Mouse (Mus musculus): ENCODE data around the gene Ube4a. TPM values are rescaled to one million over a fixed set of nuclear protein-coding genes. Genes with fewer than 3 reads are reported as not detected.
A peak's percentile ranks its signal among the peaks of the same experiment; 100 is the strongest.

The Ube4a gene
- total RNA-seq, 2 experiments from 2014 or later, result 41.1 to 45.1 TPM

DNA sequence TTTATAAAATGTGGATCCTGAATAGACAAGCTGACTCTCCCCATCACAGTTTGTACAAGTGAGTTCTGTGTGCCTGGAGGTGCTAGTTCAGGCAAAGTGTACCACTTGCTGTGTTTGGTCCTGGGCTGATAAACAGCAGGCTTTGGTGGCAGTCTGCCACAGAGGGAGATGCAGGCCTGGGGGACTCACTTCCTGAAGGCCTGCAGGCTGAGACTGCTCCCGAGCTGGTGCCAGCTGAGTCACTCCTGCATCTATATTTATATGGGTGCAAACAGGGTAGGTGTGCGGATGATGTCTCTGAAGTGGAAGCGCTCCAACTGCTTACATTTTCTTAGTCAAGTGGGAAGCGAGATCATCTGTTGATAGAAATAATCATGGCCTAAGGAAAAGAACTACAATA lies 59.8 kb downstream of the Ube4a start:
- intact Hi-C loops (cut with DNase I), result loop anchor here (5.0 kb wide), 1 partner anchor 63 kb away; no protein-coding TSS in a partner anchor

DNA sequence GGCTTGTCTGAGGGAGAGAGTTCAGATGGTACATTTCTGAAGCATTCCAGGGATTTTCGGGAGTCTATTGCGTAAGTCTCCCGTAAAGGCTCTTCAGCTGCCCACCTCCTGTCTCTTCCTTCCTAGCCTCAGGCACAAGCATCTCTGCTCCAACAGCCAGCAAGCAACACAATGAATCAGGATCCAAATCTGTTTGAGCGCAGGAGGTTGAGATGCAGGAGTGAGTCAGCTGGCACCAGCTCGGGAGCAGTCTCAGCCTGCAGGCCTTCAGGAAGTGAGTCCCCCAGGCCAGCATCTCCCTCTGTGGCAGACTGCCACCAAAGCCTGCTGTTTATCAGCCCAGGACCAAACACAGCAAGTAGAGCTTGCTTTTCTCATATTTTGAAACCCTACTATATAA lies 60.4 kb downstream of the Ube4a start:
- peak; percentile 81 to 82 for DNase-seq
- intact Hi-C loops (cut with DNase I), result loop anchor here (5.0 kb wide), 1 partner anchor 63 kb away; no protein-coding TSS in a partner anchor

More for the DNA sequence above, 59.8 kb downstream of the Ube4a start:
- peak; percentile 68 to 75 for DNase-seq

DNA sequence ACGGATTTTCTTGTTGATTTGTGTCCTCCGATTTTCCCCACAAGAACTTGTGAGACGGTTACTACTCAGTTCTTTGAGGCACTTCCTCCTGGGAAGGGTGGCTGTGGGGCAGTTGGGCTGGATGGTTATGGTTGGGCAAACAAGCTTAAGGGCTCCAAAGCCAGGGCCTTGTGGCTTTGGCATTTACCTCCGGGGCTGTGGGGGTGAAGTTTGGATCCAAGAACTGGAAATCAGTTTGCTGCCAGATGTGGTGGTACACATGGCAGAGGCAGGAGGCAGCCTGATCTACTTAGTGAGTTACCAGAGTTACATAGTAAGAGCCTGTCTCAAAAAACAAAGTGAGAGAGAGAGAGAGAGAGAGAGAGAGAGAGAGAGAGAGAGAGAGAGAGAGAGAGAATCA lies 61.5 kb downstream of the Ube4a start:
- intact Hi-C loops (cut with DNase I), result no loop called here
- no peak for DNase-seq

DNA sequence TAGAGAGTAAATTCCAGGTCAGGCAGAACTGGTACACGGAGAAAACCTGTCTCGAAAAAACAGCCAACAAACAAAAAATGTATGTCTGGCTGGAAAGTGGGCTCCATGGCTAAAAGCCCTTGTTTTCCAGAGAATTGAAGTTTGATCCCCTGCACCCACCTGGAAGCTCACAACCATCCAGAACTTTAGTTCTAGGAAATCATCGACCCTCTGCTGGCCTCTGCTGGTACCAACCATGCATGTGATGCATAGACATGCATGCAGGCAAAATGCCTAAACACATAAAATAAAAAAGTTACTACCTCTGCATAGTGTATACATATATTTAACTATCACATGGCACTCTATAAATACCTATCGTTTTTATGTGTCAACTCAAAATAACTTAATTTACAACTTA lies 65.0 kb downstream of the Ube4a start:
- intact Hi-C loops (cut with DNase I), result no loop called here
- DNase-seq, result no peak

DNA sequence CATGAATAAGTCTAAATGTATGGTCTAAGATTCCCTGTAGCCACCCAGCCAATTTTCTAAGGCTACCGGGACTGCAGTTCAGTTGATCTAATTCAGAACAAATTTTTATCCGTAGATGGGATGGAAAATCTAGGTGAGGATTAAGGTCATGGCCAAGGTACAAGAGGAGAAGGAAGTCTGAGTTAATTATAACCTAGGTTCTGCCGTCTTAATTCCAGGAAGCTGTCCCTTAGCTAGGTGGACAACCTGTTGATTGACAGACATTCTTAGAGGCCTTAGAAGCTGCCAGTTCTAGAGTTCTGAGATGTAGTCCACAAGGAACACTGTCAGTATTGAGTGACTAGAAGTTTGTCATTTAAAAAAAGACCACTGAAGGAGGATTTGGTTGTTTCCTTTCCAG lies 65.7 kb downstream of the Ube4a start:
- intact Hi-C loops (cut with DNase I), result no loop called here
- no peak for DNase-seq

DNA sequence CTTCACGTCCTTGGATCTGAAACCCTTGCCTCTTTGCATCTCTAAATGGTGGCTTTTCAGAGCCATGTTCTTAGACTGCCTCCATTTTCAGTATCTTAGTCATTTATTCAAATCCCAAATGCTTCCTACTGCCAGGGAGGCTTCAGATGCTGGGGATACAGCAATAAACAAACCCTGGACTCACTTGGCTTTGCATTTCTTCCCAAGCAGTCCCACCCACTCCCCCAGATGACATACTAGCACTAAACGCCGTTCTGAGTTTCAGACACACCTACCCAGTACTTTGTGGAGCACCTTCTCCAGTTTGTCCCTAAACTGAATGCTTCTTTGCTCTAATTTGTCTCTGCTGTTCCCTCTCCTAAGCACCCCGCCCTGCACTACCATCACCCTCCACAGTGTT lies 68.4 kb downstream of the Ube4a start:
- intact Hi-C loops (cut with DNase I), result no loop called here
- DNase-seq, result no peak

DNA sequence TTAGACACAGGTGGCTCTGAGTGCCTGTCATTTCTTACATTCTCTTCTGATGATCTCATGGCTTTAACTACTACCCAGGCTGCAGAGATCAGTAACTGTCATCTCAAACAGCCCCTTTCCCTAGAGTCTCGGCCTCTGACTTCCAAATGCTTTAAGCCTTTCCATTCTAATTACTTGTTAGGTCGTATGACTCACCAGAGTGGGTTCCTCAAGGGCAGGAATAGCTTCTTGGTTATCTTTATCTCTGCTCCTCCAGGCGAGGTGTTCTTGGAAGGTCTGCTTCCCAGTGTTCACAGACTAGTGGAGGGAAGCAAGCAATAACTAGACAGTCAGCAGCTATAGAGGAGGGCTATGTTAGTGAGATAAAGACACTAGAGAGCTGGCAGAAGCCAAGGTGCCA lies 72.7 kb downstream of the Ube4a start:
- no peak for DNase-seq
- intact Hi-C loops (cut with DNase I), result no loop called here

DNA sequence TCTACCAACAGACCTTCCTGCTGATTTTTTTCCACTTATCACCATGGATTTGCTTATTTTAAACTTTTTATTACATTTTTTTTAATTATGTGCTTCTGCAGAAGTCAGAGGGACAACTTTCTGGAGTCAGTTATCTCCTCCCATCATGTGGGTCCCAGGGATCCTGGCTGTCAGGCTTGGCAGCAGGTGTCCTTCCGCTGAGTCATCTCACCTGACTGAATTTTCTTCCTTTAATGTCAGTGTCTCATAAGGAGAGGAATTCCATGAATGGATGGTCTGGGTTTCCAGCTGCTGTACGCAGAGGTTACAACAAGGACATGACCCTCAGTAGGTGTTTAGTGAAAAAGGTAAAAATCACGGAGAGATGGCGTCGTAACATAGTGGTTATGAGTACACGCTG lies 74.2 kb downstream of the Ube4a start:
- intact Hi-C loops (cut with DNase I), result no loop called here
- no peak for DNase-seq

DNA sequence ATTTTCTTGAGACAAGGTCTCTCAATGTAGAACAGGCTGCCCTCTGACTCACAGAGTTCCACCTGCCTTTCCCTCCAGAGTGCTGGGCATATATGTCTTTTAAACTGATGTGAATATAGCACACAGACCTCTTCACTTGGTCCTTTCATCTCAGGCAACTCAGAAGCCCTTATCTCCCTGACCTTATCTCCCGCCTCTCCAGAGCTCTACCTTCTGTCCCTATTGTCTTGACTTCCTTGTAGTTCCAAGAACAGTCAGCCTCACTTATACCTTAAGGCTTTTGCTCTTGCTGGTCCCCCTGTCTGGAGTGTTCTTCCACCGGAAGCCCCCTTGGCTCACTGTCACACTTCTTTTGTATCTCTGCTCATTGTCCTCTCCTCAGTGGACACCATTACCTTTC lies 75.3 kb downstream of the Ube4a start:
- DNase-seq, result no peak
- intact Hi-C loops (cut with DNase I), result no loop called here

DNA sequence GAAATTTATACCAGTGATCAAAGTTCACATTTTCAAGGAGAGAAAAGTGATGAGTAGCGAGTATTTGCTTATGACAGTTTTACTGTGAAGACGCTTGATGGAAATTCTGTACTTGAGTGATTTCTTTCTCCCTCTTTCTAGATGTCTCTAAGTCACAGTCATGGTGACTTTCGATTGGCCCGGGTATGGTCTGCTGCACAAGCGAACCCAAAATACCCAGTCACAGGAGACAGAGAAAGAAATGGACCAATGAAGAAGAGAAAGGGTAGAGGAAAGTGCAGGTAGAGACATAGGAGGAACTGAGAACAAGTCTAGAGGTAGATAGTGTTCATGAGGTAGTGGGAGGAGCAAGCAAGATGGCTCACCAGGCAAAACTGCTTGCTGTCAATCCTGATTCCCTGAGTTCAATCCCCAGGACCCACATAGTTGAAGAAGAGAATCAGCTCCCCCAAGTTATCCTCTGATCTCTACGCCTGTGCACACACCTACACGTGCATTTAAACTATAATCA lies 77.2 kb downstream of the Ube4a start:
- no peak for DNase-seq
- intact Hi-C loops (cut with DNase I), result no loop called here

DNA sequence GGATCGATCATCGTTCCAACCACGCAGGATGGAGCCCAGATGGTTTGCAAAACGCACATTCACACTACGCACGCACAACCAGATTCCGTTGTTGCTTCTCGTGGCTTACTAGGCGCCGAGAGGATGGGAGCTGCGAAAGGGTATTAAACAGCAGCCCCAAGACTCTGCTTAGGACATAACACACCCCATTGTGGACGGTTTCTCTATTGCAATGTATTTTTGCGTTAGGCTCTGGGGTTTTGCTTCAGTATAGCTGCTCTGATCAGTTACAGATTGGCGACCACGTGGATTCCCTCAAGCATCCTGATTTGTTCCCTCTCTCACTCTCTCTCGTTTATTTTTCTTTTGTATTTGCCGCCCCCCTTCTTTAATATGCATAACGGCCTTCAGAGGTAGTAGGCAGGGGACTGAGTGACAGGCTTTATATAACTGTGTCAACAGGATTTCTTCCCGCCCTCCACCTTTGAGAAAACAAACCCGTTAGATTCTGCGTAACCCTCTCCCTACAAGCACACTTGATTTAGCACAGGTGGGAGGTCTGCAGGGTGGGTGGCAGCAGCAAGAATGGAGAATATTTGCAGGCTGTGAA lies 82.3 kb downstream of the Ube4a start:
- DNase-seq, result peak in 1 of 2 experiments; percentile 20
- intact Hi-C loops (cut with DNase I), result loop anchor here (5.0 kb wide), 1 partner anchor 111 kb away; no protein-coding TSS in a partner anchor

DNA sequence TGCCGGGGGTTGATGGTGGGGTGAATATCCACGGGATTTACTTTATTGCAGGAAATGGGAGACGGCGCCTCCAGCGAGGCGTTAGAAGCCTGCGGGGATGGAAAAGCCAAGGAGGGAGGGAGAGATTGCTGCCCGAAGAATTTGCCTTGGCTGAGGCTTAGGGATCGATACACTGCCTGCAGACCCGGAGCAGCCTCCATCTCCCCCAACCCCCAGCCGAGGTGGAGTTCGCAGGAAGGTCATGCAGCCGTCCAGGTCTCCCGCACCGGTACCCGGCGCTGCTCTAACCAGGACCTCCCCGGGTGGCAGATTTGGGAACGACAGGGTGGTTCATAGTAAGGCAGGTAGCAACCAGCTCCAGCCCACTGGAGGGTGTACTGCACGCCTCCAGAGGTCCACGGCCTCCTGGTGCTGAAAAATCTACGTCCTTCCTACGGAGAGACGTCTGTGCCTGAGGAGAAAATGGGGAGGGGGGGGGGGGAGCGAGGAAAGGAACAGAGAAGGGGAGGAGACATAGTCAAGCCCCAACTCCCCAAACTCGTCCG lies 82.9 kb downstream of the Ube4a start:
- intact Hi-C loops (cut with DNase I), result loop anchor here (5.0 kb wide), 1 partner anchor 110 kb away; no protein-coding TSS in a partner anchor

DNA sequence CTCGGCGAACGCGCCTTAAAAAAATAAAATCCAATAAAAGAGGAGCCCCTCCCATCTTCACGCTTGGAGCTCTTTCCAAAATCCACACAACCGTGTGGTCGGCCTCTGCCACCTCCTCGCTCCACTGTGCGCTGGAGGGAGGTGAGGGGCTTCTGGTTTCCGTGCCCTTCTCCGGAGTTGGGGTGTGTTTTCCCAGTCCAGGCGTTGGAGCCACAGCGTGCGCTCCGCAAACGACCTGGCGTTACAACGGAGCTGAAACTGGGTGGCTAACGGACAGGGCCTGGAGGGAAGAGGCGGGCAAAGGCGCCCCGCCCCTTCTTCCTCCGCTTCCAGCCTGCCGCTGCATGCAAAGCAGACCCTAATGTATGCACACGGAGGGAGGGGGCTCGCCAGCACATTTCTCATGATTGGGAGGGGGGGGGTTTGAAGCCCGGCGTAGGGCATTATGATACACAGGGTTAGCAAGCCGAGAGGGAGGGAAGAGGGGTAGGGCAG lies 83.4 kb downstream of the Ube4a start:
- DNase-seq, result peak; percentile 75 to 80
- intact Hi-C loops (cut with DNase I), result loop anchor here (2.0 to 5.0 kb wide), 3 partner anchors 39 to 110 kb away; partner anchors contain the start of gene Atp5l

More for the DNA sequence above, 82.9 kb downstream of the Ube4a start:
- peak; percentile 46 to 65 for DNase-seq

DNA sequence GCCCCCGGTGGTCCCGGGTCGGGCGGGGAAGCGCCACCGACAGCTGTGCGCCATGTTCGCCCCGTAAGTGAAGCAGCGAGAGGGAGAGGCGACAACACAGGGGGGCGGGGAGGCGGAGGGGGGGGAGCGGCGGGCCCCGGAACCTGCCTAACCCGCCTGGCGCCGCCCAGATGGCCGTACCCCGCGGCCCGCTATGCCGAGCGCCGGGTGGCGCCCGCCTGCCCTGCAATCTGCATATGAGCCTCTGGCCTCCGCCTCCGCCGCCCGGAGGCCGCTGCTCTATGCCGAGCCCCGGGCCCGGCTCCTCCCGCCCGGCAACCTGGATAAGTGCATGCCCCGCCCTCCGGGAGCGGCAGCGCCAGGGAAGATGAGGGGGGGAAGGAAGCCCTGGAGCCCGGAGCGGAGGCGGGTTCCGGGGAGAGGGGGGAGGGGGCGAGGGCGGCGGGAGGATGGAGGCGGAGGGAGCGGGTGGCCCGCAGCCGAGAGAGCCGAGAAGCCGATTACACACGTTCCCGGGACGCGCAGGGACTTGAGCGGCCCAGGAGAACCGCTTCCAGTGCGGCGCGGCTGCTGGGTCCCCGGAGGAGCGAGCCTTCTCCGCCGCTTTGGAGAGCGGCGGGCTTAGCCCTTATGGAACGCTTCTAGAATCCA lies 84.1 kb downstream of the Ube4a start, which contains the start of gene Kmt2a:
Gene Kmt2a (minus strand): TSS at position 76 of the 651 bp plus-strand sequence.
- intact Hi-C loops (cut with DNase I), result loop anchor here (2.0 to 5.0 kb wide), 3 partner anchors 39 to 109 kb away; partner anchors contain the start of gene Atp5l
- DNase-seq, result peak; percentile 98 to 99

DNA sequence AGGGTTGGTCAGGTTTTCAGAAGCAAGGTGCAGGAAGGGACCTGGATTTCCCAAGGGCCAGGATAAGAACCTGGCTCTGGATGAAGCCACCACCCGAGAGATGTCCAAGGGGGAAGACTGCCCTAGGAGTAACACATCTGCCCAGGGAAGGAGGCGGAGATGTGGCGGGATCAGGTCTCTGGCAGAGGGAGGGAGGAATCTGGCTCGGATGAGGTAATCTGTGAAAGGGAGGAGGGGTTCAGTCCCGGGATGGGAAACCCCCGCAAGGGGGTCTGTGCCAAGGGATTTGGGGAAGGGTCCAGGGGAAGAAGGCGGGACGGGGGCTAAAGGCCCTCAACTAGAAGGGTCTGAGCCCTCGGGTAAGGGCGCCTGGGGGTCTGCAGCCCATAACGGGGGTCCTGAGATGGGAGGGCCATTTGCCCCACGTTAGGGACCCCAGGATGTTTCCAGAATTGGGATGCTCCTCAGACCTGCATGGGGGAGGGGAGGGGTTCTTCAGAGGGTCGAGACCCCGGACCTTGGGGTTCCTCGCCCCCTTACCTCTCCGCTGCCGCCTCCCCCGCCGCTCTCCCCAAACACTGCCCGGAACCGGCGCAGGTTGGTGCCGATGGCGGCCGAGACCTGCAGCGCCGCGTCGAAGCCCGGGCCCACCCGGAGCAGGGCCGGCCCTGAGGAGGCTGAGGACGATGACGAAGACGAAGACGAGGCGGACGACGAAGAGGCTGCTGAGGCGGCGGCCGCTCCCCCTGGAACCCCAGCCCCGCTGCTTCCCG lies 84.9 kb downstream of the Ube4a start:
- intact Hi-C loops (cut with DNase I), result loop anchor here (2.0 to 5.0 kb wide), 3 partner anchors 40 to 108 kb away; partner anchors contain the start of gene Atp5l
- peak in 1 of 2 experiments; percentile 28 for DNase-seq

DNA sequence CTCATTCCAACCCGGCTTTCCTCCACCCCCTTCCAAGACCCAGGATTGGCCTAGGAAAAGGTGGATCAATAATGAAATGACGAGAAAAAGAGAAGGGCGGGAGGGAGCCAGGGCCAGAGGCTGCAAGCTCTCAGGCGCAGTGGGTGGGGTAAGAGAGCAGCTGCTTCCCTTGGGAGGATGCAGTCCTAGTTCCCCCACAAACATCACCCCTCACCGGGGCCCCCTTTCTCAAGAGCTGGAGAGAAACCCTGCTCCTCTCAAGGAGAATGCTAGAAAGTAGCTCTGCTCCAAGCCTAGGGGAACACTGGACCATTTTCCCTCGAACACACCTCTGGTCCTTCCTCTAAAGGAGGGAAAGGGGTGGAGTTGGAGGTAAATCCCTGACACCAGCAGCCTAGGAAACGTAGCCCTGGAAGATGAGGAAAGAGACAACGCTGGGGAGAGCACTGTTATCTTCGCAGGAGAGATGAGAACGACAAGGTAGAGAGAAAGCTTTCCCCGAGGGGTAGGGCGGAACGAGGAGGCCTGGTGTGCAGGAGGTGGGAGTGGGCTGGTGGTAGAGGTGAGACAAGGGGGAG lies 85.6 kb downstream of the Ube4a start:
- DNase-seq, result peak; percentile 22 to 23
- intact Hi-C loops (cut with DNase I), result loop anchor here (2.0 to 5.0 kb wide), 3 partner anchors 41 to 107 kb away; partner anchors contain the start of gene Atp5l

DNA sequence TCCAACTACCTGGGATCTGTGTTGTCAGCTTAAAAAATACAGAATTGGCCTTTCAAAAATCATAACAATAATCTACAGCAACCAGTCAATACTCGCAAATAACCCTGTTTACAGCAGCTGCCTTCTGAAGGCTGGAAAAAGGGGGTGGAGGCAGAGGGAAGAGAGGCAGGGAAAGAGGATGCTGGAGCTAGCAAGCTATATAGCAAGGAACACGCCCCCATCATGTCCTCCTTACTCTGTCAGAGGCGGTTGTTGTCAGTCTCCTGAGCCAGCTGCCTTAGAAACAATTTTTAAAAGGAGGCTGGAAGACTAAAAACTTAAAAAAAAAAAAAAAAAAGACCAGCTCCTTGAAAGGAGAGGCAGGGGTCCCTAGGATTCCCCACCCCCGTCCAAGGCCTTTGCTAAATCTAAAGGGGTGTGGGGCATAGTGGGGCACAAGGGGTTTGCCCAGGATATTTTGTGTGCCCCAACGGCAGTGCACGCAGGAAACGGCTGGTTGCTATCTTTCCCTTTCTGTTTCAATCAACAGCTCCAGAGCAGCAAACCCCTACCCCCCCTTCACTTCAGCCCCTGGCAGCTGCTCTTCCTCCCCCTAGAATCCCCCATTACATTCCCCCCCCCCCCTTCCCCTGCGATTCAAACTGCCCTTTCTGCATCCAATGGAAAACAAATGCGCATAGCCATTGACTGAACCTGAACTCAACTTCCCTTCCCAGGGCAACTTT lies 86.5 kb downstream of the Ube4a start:
- intact Hi-C loops (cut with DNase I), result no loop called here
- DNase-seq, result no peak

DNA sequence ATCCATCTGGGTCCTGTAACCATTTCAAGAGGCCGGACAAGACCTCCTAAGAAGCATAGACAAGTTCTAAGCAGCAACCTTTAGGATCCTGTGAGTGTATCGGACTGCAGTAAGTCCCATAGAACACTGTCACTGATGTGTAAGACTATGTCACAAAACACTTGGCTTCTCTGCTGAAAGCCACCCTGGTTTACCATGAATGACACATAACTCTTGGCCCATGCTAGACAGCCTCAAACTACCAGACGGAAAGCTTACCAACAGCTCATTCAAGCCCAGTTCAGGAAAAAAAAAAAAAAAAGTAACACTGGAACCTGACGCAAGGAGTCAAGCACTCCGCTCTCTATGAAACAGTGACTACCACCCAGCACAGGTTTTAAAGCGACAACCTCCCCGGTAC lies 87.7 kb downstream of the Ube4a start:
- intact Hi-C loops (cut with DNase I), result no loop called here
- no peak for DNase-seq

DNA sequence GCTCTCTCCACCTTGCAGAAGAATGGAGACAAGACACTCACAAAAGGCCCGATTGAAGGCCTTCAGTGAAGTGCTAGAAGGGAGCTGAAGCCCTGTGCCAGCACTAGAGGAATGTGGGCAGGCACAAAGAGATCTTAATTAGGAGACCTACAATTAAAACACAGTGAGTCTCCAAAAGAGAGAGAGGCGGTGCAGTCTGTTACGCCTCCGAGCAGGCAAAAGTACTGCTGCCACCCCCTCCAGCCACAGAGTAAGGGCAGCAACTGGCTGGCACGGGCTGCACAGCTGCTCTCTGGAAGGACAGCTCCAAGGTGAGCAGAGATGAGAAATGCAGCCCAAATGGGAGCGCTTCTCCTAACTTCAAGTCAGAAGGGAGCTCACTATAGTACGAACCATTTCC lies 89.9 kb downstream of the Ube4a start:
- intact Hi-C loops (cut with DNase I), result no loop called here
- peak; percentile 41 to 58 for DNase-seq
